In genomic region chr5:123076419-123077281, GRCm38 (mm10) we compare ENCODE assay signal across 1 mouse cellular context.
TF ChIP-seq lines count a peak whose summit lies in the region.

No protein-coding gene starts in this region.

TF ChIP-seq in CH12.LX, 34 proteins besides CTCF, POLR2A, EP300 and RAD21 (continued from another document):
- TF ChIP-seq ZKSCAN1 (IDR thresholded peaks at IDR 0.05; ENCODE audit: borderline replicate concordance, low read depth, low read length) = no peak
